Comparison of ENCODE assay signal across 9 mouse cellular contexts in the genomic region with DNA sequence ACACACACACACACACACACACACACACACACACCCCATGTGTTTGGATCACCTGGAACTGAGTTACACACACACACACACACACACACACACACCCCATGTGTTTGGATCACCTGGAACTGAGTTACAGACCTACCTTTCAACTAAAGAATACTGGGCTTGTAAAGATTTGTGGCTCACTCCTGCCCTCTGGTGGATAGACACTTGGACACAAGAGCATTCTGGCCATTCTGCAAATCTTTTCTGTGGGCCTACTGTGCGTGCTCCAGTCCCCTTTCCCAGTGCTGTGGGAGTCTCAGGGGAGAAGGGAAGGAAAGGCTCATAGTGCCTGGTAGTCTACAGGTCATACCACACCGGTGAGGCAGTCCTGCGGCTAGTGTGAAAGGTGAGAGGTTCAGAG. TPM values are rescaled to one million over a fixed set of nuclear protein-coding genes. Genes with fewer than 3 reads are reported as not detected.
A peak's percentile ranks its signal among the peaks of the same experiment; 100 is the strongest.
DNase-seq lines count a peak whose midpoint lies in the region; ATAC-seq and TF ChIP-seq lines count a peak whose summit lies in the region.
"Had no signal": no experiment of that assay in that cellular context is flagged by ENCODE, and none has a peak within 500 bp of the region (broad histone marks: within the 10 kb centered on the region; RNA-seq: fewer than 3 reads in every experiment).

No protein-coding gene starts in this region.

- no peak overlapping the region for H3K4me2 ChIP-seq in forebrain, embryonic 16.5 days (ENCODE audit: low read length)

- no peaks in the 10 kb centered on the region for H3K79me2 ChIP-seq in C2C12 (ENCODE audit: control insufficient read depth, insufficient read depth)

- ATAC-seq in forebrain, embryonic 16.5 days = peak; percentile 43; the same call in 1 of the 2 replicates
- ATAC-seq: Patski had no signal

- H3K36me3 ChIP-seq in C2C12 (ENCODE audit: control insufficient read depth, insufficient read depth) = peaks cover 36% of the 10 kb centered on the region
- peaks cover 25% of the 10 kb centered on the region for H3K36me3 ChIP-seq in forebrain, embryonic 16.5 days (ENCODE audit: control insufficient read depth, insufficient read depth)

- peak; percentile 22 for TF ChIP-seq CTCF in C2C12 (IDR thresholded peaks at IDR 0.05; ENCODE audit: control insufficient read depth, insufficient read depth, insufficient read length)

- no peaks in the 10 kb centered on the region for H3K4me1 ChIP-seq in forebrain, embryonic 16.5 days (replicated peaks; ENCODE audit: control insufficient read depth, insufficient read depth, low read length)

- no peaks in the 10 kb centered on the region for H3K79me3 ChIP-seq in C2C12 (ENCODE audit: low read depth)

- H3ac ChIP-seq in C2C12 (ENCODE audit: control insufficient read depth, insufficient read length, low read depth) = no peak overlapping the region

- WGBS in forebrain, embryonic 16.5 days = 54% methylated on average over 3 of the region's 3 CpGs

- H3K27ac ChIP-seq in forebrain, embryonic 16.5 days (ENCODE audit: low read length) = no peak overlapping the region

- no peak overlapping the region for H3K4me3 ChIP-seq in C2C12 (ENCODE audit: insufficient read depth, poor library complexity, severe bottlenecking)
- no peak overlapping the region for H3K4me3 ChIP-seq in forebrain, embryonic 16.5 days (replicated peaks; ENCODE audit: low read length)

- no peaks in the 10 kb centered on the region for H3K27me3 ChIP-seq in C2C12 (ENCODE audit: control insufficient read depth, insufficient read depth, insufficient read length)
- no peaks in the 10 kb centered on the region for H3K27me3 ChIP-seq in forebrain, embryonic 16.5 days (replicated peaks; ENCODE audit: control insufficient read depth, insufficient read depth, low read length)
- H3K27me3 ChIP-seq: Patski had no signal

- peak; percentile 76 for DNase-seq in adrenal gland, postnatal 10 days
- no peak for DNase-seq in adrenal gland, adult 8-10 months
- peak; percentile 70 for DNase-seq in c-Kit-positive CD71-negative TER-119-negative erythroid progenitor cells, embryonic 14.5 days (ENCODE audit: low read depth)
- peak; percentile 74 to 79 for DNase-seq in kidney, postnatal 4 days
- DNase-seq in lung, postnatal 10 days = peak; percentile 78
- peak; percentile 62 for DNase-seq in spleen, adult 12 weeks (ENCODE audit: low spot score)

- no peaks in the 10 kb centered on the region for H3K9me3 ChIP-seq in forebrain, embryonic 16.5 days (ENCODE audit: control insufficient read depth, low read length)

- no peak overlapping the region for H3K9ac ChIP-seq in forebrain, embryonic 16.5 days (replicated peaks; ENCODE audit: low read depth, low read length)

TF ChIP-seq in C2C12, 6 proteins besides CTCF, POLR2A, EP300 and RAD21:
- TF ChIP-seq MYOD1 (IDR thresholded peaks at IDR 0.05; ENCODE audit: control insufficient read depth, insufficient read length, low read depth) = no peak
- no peak for TF ChIP-seq FOSL1 (IDR thresholded peaks at IDR 0.05; ENCODE audit: insufficient read depth, low read length, poor library complexity, severe bottlenecking)
- TF ChIP-seq USF1 (IDR thresholded peaks at IDR 0.05; ENCODE audit: low read depth) = no peak
- no peak for TF ChIP-seq MAX (IDR thresholded peaks at IDR 0.05)
- TF ChIP-seq MYOG (IDR thresholded peaks at IDR 0.05; ENCODE audit: control insufficient read depth, extremely low read depth, insufficient read length) = no peak
- no peak for TF ChIP-seq CEBPB (IDR thresholded peaks at IDR 0.05; ENCODE audit: low read depth)

RNA-seq across cellular contexts. Expression of gene Tyk2, which starts 6.2 kb away (rescaled TPM):
- total RNA-seq in adrenal gland, postnatal 10 days (2021) = 10 to 100 TPM; 12.5 to 18.6 TPM
- total RNA-seq in adrenal gland, adult 8-10 months (2022) = 10 to 100 TPM; 15.3 to 30.3 (median 23.0) TPM
- polyA plus RNA-seq in C2C12 (2012; fragmentation: generic; extraction: Trizol) = 8.7 TPM
- 10.4 and 13.7 TPM in 2 replicates for polyA plus RNA-seq in forebrain, embryonic 16.5 days (2015; fragmentation: Nextera tagmentation; extraction: Ambion mirVana)

RNA-seq across cellular contexts. Expression of gene Cdc37, which starts 12.6 kb away (rescaled TPM):
- 100 to 1,000 TPM; 155 to 160 TPM for total RNA-seq in adrenal gland, postnatal 10 days (2021)
- 100 to 1,000 TPM; 162 to 190 (median 174) TPM for total RNA-seq in adrenal gland, adult 8-10 months (2022)
- polyA plus RNA-seq in C2C12 (2012; fragmentation: generic; extraction: Trizol) = 342 TPM
- polyA plus RNA-seq in forebrain, embryonic 16.5 days (2015; fragmentation: Nextera tagmentation; extraction: Ambion mirVana) = 213 and 234 TPM in 2 replicates

RNA-seq across cellular contexts. Expression of gene Pde4a, which starts 28.3 kb away (rescaled TPM):
- total RNA-seq in adrenal gland, postnatal 10 days (2021) = 10 to 100 TPM; 22.7 to 31.5 TPM
- total RNA-seq in adrenal gland, adult 8-10 months (2022) = 10 to 100 TPM in 2 of 4 experiments, 1 to 10 TPM in 2; 5.7 to 13.4 (median 9.8) TPM
- 7.4 TPM for polyA plus RNA-seq in C2C12 (2012; fragmentation: generic; extraction: Trizol)
- polyA plus RNA-seq in forebrain, embryonic 16.5 days (2015; fragmentation: Nextera tagmentation; extraction: Ambion mirVana) = 24.9 and 32.0 TPM in 2 replicates

RNA-seq across cellular contexts. Expression of gene Raver1, which starts 45.4 kb away (rescaled TPM):
- 10 to 100 TPM; 47.2 to 50.3 TPM for total RNA-seq in adrenal gland, postnatal 10 days (2021)
- 10 to 100 TPM; 43.9 to 78.6 (median 56.6) TPM for total RNA-seq in adrenal gland, adult 8-10 months (2022)
- polyA plus RNA-seq in C2C12 (2012; fragmentation: generic; extraction: Trizol) = 49.2 TPM
- polyA plus RNA-seq in forebrain, embryonic 16.5 days (2015; fragmentation: Nextera tagmentation; extraction: Ambion mirVana) = 37.4 and 38.8 TPM in 2 replicates

RNA-seq across cellular contexts. Expression of gene Gm38431, which starts 45.4 kb away (rescaled TPM):
- total RNA-seq in adrenal gland, postnatal 10 days (2021) = 1 to 10 TPM in 1 of 2 experiments, under 1 TPM in 1; 0.63 to 1.5 TPM
- 1 to 10 TPM in 3 of 4 experiments, under 1 TPM in 1; 0.49 to 3.2 (median 2.3) TPM for total RNA-seq in adrenal gland, adult 8-10 months (2022)
- 1.3 TPM for polyA plus RNA-seq in C2C12 (2012; fragmentation: generic; extraction: Trizol)
- 1.6 and 1.9 TPM in 2 replicates for polyA plus RNA-seq in forebrain, embryonic 16.5 days (2015; fragmentation: Nextera tagmentation; extraction: Ambion mirVana)
